Mouse (Mus musculus) G1E (cell line): Measurements from ENCODE around the gene Gpx3.

Experiments used
- CTCF ChIP-seq: IDR thresholded peaks from 2 replicates; pipeline ENCODE4 v1.5.1; 2012; ENCODE audit warnings: low read depth, low read length, inconsistent platforms, mixed read lengths
- POLR2AphosphoS5 ChIP-seq: IDR thresholded peaks from 2 replicates; pipeline ENCODE4 v1.6.1; 2012; ENCODE audit warnings: low read depth, low read length, inconsistent platforms; ENCODE audit not compliant: insufficient replicate concordance

DNA sequence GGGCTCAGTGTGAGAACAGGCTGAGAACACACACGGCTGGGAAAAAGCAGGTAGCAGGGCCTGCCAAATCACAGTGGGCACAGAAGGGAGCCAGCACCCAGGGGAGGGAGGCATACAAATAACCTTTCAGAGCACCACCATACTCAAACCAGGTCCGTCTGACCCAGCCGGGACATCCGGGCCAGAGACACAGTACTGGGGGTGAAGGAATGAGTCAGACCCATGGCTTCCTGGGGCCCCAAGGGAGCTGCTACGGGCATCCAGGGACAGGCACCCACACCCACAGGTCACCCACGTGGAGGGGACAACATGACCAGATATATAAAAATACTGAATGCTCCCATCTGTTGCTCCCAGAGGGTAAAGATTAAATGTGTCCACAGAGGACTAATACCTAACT is 50.4 kb downstream of the Gpx3 start:
- TF ChIP-seq CTCF, result no peak
- TF ChIP-seq POLR2AphosphoS5, result no peak
